Mouse (Mus musculus) spleen, adult 2 months (tissue): ENCODE results near the gene 1700018B08Rik.

ENCODE experiments used
- CTCF ChIP-seq: fragments of 200-500 bp; IDR thresholded peaks from 2 replicates; pipeline ENCODE4 v1.5.1; 2011; ENCODE audit warnings: mild to moderate bottlenecking, inconsistent platforms; ENCODE audit not compliant: insufficient read depth, insufficient read length, insufficient replicate concordance; ENCODE audit errors: extremely low read depth
- POLR2A ChIP-seq: fragments of 200-500 bp; IDR thresholded peaks from 2 replicates; pipeline ENCODE4 v1.6.1; 2011; ENCODE audit warnings: low read depth, low read length, inconsistent platforms

- TF ChIP-seq CTCF = no peak
- TF ChIP-seq POLR2A = no peak
Measured at GRCm38 (mm10) chr8:121557746-121558145, 13.6 kb upstream of the 1700018B08Rik start.
